Mouse (Mus musculus) lung, adult 18-20 months (tissue): ENCODE results near the gene Hist1h3i.
"Not testable (repeated sequence)": the region's sequence is repeated elsewhere in the genome, so short reads cannot be mapped to it uniquely, and the experiment has no call there.

ENCODE experiments used
- DNase-seq, 2 experiments: peaks; one replicate each; pipeline ENCODE4 v3.0.0; 2022; ENCODE audit warnings: mixed read lengths in 2 of 2

Gene Hist1h3i

DNA sequence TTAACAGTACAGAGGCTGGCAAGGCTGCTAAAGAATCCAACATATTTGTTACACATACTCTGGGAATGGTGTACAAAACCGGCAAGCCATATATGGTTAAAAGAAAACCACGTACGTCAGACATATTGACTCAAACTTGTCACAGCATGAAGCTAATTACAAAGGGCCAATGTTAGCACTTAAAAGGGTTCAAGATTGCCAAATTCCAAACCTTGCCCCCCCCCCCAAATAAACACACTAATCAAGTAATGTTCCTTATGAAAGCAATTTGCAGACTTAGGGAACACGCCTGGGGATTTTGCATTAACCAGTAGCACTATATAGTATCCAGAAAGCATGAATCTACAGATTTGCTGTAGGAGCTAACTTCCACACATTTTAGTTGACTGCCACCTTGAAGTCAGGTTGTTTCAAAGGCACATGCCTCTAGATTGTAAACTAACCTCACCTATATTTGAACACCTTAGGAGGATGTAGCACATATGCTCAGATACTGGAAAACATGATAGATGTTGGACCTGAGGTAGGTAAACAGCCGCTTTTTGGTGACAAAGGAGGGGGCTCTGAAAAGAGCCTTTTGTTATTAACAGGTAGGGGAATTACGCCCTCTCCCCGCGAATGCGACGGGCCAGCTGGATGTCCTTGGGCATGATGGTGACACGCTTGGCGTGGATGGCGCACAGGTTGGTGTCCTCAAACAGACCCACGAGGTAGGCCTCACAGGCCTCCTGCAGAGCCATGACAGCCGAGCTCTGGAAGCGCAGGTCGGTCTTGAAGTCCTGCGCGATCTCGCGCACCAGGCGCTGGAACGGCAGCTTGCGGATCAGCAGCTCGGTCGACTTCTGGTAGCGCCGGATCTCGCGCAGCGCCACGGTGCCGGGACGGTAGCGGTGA is 562 bp downstream of the Hist1h3i start:
- DNase-seq, result not testable (repeated sequence)

GRCm38 (mm10) chr13:21781639-21782038 is 1.5 kb downstream of the Hist1h3i start:
- no peak for DNase-seq

- no peak for DNase-seq
These were observed 2.1 kb downstream of the Hist1h3i start for GRCm38 (mm10) chr13:21781021-21781555.

- DNase-seq, result peak in 1 of 2 experiments; percentile 20
These were observed 3.1 kb downstream of the Hist1h3i start, which contains the start of gene Hist1h1b for GRCm38 (mm10) chr13:21779767-21780731. TSS of gene Hist1h1b (minus strand) at chr13:21780625.

- peak; percentile 29 to 53 for DNase-seq
These were observed 4.1 kb downstream of the Hist1h3i start for GRCm38 (mm10) chr13:21778814-21779766.

DNA sequence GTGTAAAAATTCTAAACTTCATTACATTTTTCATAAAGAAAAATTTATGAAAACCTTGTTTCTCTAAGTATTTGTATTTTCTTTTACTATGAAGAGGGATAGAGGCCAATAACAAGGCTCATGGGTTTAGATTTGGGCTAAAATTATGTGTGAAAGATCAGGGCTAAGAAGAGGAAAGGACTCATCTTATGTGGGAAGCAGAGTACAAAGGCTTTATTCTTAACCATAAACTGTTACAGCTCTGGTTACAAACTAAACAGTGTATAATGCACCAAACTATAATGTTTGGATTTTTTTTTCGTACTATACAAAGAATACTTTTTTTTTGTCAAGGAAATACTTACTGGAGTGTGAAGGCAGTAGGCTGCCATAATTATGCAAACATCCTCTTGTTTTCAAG is 27.5 kb downstream of the Hist1h3i start:
- DNase-seq, result no peak

- DNase-seq, result not testable (repeated sequence)
These were observed 28.7 kb downstream of the Hist1h3i start for GRCm38 (mm10) chr13:21754294-21755001.

DNA sequence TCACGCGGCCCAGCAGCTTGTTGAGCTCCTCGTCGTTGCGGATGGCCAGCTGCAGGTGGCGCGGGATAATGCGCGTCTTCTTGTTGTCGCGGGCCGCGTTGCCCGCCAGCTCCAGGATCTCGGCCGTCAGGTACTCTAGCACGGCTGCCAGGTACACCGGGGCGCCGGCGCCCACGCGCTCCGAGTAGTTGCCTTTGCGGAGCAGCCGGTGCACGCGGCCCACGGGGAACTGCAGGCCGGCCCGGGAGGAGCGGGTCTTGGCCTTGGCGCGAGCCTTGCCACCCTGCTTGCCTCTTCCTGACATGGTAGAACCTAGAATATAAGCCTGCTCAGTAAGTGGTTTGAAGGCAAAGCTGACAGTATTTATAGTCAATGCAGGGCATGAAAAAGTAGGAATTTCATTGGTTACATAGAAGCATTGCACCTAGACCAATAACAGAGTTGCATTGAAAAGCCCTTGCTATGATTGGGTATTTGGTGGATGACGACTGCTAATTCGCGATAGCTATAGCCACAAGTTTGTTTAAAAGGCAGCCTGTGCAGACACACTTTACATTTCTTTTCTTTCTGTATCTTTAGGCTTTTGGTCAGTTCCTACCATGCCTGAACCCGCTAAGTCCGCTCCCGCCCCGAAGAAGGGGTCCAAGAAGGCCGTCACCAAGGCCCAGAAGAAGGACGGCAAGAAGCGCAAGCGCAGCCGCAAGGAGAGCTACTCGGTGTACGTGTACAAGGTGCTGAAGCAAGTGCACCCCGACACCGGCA is 29.5 kb downstream of the Hist1h3i start, which contains the start of the genes Hist1h2ak and Hist1h2bn:
TSS of gene Hist1h2ak (minus strand) at position 304 of the 762 bp plus-strand sequence.
TSS of gene Hist1h2bn (plus strand) at position 600 of the 762 bp plus-strand sequence.
- peak; percentile 18 to 59 for DNase-seq

- no peak for DNase-seq
These were observed 30.1 kb downstream of the Hist1h3i start for GRCm38 (mm10) chr13:21753051-21753523.

DNA sequence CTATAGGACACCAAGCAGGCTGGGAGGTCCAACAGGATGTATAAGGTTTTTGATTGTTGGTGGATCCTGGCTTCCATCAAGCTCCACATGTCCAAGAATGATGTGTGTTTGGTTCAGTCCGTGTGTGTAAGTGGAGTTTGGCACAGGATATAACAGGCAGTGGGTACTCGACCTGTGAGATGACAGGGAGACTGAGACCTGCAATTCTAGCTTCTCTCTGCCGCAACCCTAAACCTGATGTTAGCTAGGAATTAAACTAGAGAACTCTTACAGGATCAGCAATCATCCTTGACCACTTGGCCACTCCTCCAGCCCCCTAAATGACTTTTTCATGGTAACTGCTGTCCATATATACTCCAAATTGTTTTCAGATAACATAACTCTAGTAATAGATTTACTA is 30.8 kb downstream of the Hist1h3i start:
- DNase-seq, result no peak

DNA sequence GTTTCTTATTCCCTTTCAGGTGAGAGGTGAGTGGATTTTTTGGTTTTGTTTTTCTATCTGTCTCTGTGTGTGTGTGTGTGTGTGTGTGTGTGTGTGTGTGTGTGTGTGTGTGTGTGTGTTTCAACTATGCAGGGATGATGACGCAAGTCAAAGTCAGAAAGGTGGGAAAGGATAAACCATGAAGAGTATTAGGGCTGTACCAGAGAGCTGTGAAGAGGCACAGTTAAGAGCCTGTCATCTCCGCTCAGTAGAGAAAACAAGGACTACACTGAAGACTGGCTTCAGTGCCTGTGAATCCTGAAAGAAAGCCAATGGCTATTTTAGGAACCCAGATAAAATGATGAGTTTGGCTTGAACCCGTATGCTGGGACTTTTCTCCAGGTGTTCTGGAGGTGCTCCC is 31.3 kb downstream of the Hist1h3i start:
- DNase-seq, result no peak

GRCm38 (mm10) chr13:21751417-21751816 is 31.8 kb downstream of the Hist1h3i start:
- DNase-seq, result no peak

DNA sequence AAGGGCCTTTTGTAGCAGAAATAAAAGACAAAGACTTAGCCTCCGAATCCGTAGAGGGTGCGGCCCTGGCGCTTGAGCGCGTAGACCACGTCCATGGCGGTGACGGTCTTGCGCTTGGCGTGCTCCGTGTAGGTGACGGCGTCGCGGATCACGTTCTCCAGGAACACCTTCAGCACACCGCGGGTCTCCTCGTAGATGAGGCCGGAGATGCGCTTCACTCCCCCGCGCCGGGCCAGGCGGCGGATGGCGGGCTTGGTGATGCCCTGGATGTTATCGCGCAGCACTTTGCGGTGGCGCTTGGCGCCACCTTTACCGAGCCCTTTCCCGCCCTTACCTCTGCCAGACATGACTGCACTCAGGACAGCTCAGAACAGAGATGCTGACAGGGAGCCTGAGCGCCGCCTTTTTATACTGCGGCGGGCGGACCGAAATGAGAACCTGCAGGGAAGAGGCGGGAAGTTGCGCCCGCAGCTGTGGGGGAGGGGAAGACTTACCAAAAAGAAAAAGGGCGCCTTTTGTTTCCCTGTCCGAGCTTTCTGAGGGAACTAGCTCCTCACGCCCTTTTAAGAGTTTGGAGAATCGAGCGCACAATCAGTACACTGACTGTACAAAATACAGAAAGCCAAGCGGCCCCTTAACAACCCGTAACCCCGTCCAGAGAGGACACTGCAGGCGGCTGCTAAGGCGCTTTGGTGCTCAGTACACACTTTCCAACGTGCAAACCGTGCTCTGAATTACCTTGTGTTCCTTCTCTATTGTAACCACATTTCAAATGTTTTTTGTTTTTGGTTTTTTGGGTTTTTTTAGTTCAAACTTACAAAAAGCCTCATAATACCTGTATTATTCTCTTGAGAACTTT is 32.8 kb downstream of the Hist1h3i start, which contains the start of gene Hist1h4k:
TSS of gene Hist1h4k (minus strand) at position 347 of the 859 bp plus-strand sequence.
- DNase-seq, result peak; percentile 78 to 84

DNA sequence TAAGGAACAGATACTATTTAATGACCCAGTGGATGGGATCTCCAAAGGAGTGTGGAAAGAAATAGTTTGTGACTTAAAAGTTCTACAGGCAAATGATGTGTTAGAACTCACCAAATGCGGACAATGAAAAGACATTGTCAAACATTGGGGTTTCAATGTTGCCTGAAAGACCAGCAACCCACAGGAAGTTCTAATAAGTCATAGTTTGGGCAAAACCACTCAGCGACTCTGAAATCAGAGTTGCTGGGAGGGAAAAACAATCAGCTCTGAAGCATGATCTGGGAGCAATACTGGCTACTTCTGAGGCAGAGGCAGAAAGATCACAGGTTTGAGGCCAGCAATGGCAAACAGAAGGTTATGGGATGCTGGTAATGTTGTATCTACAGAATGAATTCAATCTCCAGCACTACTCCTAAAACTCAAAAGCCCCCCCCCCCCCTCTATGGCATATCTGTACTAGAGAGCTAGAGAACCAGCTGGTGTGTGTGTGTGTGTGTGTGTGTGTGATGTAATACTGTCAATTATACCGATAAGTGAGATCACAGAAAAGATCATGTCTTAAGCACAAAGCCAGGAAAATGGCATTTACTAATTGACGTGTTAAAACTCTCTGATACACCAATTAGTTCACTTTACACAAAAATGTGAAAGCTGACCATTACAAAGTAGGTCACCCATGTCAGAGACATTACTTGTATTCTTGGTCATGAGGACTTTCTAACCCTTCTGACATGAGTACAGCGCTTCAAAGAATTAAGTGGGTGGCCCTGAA is 33.6 kb downstream of the Hist1h3i start:
- DNase-seq, result no peak

DNA sequence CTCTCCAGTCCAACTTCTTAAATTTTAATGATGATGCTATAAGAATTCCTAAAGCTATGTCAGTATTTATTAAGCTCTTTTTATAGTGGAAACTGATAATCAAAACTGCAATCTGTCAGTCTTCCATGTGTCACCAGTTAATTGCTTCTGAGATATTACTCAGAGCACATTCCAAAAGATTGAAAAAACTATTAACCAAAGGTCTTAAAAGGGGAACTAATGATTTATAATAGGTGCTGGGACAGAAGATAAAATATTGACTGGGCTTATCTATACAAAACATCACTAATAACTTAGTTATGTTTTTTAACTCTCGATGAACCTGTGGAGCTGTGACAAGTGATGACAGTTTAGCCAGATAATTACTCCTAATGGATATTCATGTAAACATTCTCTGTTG is 38.2 kb downstream of the Hist1h3i start:
- DNase-seq, result no peak

DNA sequence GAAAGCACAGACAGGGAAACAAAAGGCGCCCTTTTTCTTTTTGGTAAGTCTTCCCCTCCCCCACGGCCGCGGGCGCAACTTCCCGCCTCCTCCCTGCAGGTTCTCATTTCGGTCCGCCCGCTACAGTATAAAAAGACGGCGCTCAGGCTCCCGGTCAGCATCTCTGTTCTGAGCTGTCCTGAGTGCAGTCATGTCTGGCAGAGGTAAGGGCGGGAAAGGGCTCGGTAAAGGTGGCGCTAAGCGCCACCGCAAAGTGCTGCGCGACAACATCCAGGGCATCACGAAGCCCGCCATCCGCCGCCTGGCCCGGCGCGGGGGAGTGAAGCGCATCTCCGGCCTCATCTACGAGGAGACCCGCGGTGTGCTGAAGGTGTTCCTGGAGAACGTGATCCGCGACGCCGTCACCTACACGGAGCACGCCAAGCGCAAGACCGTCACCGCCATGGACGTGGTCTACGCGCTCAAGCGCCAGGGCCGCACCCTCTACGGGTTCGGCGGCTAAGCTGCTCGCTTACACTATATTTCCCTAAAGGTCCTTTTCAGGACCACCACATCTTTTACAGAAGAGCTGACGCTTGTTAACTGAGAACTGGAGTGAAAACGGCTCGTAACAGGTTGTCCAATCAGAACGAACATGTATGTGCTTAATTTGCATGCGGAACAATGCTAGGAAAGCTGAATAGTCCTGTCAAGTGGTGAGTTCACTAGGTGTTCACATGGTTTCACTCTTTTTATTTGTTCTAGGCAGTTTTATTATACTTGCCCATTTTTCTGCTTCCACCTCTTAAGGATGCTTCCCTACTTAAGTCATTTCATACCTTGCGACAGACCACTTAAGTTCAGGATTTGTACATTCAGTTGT is 48.0 kb downstream of the Hist1h3i start, which contains the start of gene Hist1h4j:
TSS of gene Hist1h4j (plus strand) at position 159 of the 862 bp plus-strand sequence.
- DNase-seq, result peak; percentile 50 to 57
